Mouse (Mus musculus): ENCODE measurements around the gene Megf11. TPM values are rescaled to one million over a fixed set of nuclear protein-coding genes. Genes with fewer than 3 reads are reported as not detected.

The Megf11 gene
- total and polyA plus RNA-seq, 3 experiments = 0.08 to 0.93 TPM; not detected in 1

DNA sequence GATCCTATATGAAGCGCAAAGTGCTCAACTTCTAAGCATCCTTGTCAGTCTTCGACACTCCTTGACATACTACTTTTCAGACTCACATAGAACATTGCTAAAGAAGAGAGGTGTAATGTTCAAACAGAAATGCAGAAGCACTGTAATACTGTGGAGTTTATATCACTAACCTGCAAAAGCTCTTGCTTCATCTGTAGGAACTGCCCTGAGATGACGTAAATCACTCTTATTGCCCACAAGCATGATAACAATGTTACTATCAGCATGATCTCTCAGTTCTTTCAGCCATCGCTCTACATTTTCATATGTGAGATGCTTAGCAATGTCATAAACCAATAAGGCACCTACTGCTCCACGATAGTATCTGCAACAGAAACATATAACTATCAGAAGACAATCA lies 341.0 kb downstream of the Megf11 start:
- H3K27ac ChIP-seq (ENCODE audit: control insufficient read depth, low read depth, low read length) = no peak overlapping the region
- peaks cover 7 to 18% of the 10 kb centered on the region in 2 experiments for H3K36me3 ChIP-seq (ENCODE audit: control insufficient read depth in 1 of 2, insufficient read depth in 2 of 2, low read length in 2 of 2)
- no peaks in the 10 kb centered on the region for H3K27me3 ChIP-seq (ENCODE audit: control insufficient read depth in 1 of 2, insufficient read depth in 2 of 2, low read length in 2 of 2)
- H3K4me1 ChIP-seq (ENCODE audit: control insufficient read depth in 1 of 2, insufficient read depth in 2 of 2, low read length in 2 of 2) = peaks cover 3 to 6% of the 10 kb centered on the region in 2 experiments; a peak in 2 of 4 replicates
- H3K9me3 ChIP-seq (replicated peaks; ENCODE audit: insufficient read depth, low read length) = no peaks in the 10 kb centered on the region
- no peak overlapping the region for H3K9ac ChIP-seq (ENCODE audit: control insufficient read depth, low read depth, low read length, poor library complexity, severe bottlenecking)
- H3K4me3 ChIP-seq (ENCODE audit: control insufficient read depth in 1 of 2, insufficient read depth in 1 of 2, low read depth in 2 of 2, low read length in 2 of 2) = no peak overlapping the region
- peaks cover 12% of the 10 kb centered on the region; the same call in 1 of the 2 replicates for H3K79me2 ChIP-seq (ENCODE audit: control insufficient read depth, insufficient read depth, low read length, poor library complexity)
- no peak for DNase-seq (ENCODE audit: low read depth, low spot score)
- TF ChIP-seq MAFK (IDR thresholded peaks at IDR 0.05; ENCODE audit: borderline replicate concordance, low read depth, low read length) (no peak), ZC3H11A (IDR thresholded peaks at IDR 0.05; ENCODE audit: low read depth, low read length) (no peak), CHD2 (IDR thresholded peaks at IDR 0.05; ENCODE audit: low read length) (no peak), MAX (IDR thresholded peaks at IDR 0.05; ENCODE audit: low read length) (no peak), JUND (IDR thresholded peaks at IDR 0.05; ENCODE audit: low read depth, low read length) (no peak), E2F4 (IDR thresholded peaks at IDR 0.05; ENCODE audit: borderline replicate concordance, low read depth, low read length) (no peak)

DNA sequence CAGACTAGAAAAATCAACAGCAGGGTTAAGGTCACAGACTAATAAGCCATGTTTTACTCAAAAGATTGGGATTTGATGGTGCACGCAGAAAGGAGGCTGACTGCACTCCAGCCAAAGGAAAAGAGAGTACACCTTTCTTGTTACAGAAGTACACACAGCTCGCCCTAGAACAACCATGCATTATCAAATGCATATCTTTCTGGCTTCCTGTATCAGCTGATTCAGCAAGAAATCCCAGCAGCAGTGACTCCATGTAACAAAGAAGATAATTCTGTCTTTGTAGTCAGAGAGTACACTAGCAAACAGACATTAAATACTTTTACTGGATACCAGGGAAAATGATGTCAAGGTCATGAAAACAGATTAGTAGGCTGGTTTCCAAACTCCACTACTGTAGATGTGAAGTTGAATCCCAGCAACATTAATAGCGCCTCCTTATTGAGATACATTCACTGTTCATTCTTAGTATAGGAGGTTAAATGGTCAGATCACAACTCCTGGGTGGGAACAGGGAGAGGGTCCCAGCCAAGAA lies 345.7 kb downstream of the Megf11 start:
- TF ChIP-seq EP300 (IDR thresholded peaks at IDR 0.05; ENCODE audit: low read depth in 1 of 2, low read length in 2 of 2) = peak in 1 of 2 experiments; percentile 33; a peak in 1 of 4 replicates
- no peak for TF ChIP-seq E2F4 (IDR thresholded peaks at IDR 0.05; ENCODE audit: borderline replicate concordance, low read depth, low read length)
- TF ChIP-seq GATA1 (IDR thresholded peaks at IDR 0.05; ENCODE audit: low read depth, low read length) = peak; percentile 52; the same call in 1 of the 2 replicates
- no peak for TF ChIP-seq ZKSCAN1 (IDR thresholded peaks at IDR 0.05; ENCODE audit: low read depth, low read length)
- peak; percentile 49; the same call in 1 of the 2 replicates for TF ChIP-seq ETS1 (IDR thresholded peaks at IDR 0.05; ENCODE audit: low read depth, low read length)
- TF ChIP-seq MAFK (IDR thresholded peaks at IDR 0.05; ENCODE audit: borderline replicate concordance, low read depth, low read length) = peak; percentile 90; the same call in 1 of the 2 replicates
- Histone ChIP-seq H3K9ac (ENCODE audit: control insufficient read depth, low read depth, low read length, poor library complexity, severe bottlenecking) (no peak overlapping the region), H3K4me1 (ENCODE audit: control insufficient read depth in 1 of 2, insufficient read depth in 2 of 2, low read length in 2 of 2) (peaks cover 6 to 14% of the 10 kb centered on the region in 2 experiments; a peak in 3 of 4 replicates), H3K4me3 (ENCODE audit: control insufficient read depth in 1 of 2, insufficient read depth in 1 of 2, low read depth in 2 of 2, low read length in 2 of 2) (no peak overlapping the region), H3K36me3 (ENCODE audit: control insufficient read depth in 1 of 2, insufficient read depth in 2 of 2, low read length in 2 of 2) (peaks cover 8 to 28% of the 10 kb centered on the region in 2 experiments), H3K27me3 (ENCODE audit: control insufficient read depth in 1 of 2, insufficient read depth in 2 of 2, low read length in 2 of 2) (no peaks in the 10 kb centered on the region), H3K9me3 (replicated peaks; ENCODE audit: insufficient read depth, low read length) (no peaks in the 10 kb centered on the region), H3K79me2 (ENCODE audit: control insufficient read depth, insufficient read depth, low read length, poor library complexity) (peaks cover 24% of the 10 kb centered on the region), H3K27ac (ENCODE audit: control insufficient read depth, low read depth, low read length) (no peak overlapping the region)
- peak; percentile 32 for DNase-seq (ENCODE audit: low read depth, low spot score)

DNA sequence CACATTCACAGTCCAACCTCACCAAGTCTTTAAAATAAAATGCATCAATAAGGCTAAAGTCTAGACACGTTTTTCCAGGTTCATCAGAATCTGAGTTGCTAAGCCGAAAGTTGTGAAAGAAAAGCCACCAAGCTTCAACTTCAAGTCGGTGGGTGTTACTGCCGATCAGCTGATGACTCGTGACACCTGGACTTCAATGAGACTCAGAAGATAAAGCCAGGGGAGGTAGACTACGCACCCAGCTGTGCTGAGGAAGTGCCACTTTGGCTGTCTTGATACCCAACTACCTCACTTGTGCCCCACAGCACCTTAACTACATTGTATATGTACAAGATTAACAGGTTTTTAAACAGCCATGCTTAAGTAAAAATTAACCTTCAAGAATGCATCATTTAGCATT lies 348.7 kb downstream of the Megf11 start:
- peaks cover 0 to 36% of the 10 kb centered on the region in 2 experiments; a peak in 3 of 4 replicates for H3K36me3 ChIP-seq (ENCODE audit: control insufficient read depth in 1 of 2, insufficient read depth in 2 of 2, low read length in 2 of 2)
- H3K9ac ChIP-seq (ENCODE audit: control insufficient read depth, low read depth, low read length, poor library complexity, severe bottlenecking) = no peak overlapping the region
- TF ChIP-seq MXI1 (IDR thresholded peaks at IDR 0.05; ENCODE audit: low read depth, low read length) (no peak), ELF1 (IDR thresholded peaks at IDR 0.05; ENCODE audit: low read depth, low read length) (no peak), NRF1 (IDR thresholded peaks at IDR 0.05; ENCODE audit: insufficient read depth, low read depth, low read length, poor library complexity, severe bottlenecking) (no peak), SMC3 (IDR thresholded peaks at IDR 0.05; ENCODE audit: low read depth, low read length) (no peak), ETS1 (IDR thresholded peaks at IDR 0.05; ENCODE audit: low read depth, low read length) (peak; percentile 78)
- H3K79me2 ChIP-seq (ENCODE audit: control insufficient read depth, insufficient read depth, low read length, poor library complexity) = peaks cover 35% of the 10 kb centered on the region
- peak; percentile 30 for DNase-seq (ENCODE audit: low read depth, low spot score)
- H3K4me1 ChIP-seq (ENCODE audit: control insufficient read depth in 1 of 2, insufficient read depth in 2 of 2, low read length in 2 of 2) = peaks cover 6 to 21% of the 10 kb centered on the region in 2 experiments; a peak in 3 of 4 replicates
- no peaks in the 10 kb centered on the region for H3K9me3 ChIP-seq (replicated peaks; ENCODE audit: insufficient read depth, low read length)
- H3K4me3 ChIP-seq (ENCODE audit: control insufficient read depth in 1 of 2, insufficient read depth in 1 of 2, low read depth in 2 of 2, low read length in 2 of 2) = no peak overlapping the region
- no peaks in the 10 kb centered on the region for H3K27me3 ChIP-seq (ENCODE audit: control insufficient read depth in 1 of 2, insufficient read depth in 2 of 2, low read length in 2 of 2)
- H3K27ac ChIP-seq (ENCODE audit: control insufficient read depth, low read depth, low read length) = no peak overlapping the region
